In the genomic region with DNA sequence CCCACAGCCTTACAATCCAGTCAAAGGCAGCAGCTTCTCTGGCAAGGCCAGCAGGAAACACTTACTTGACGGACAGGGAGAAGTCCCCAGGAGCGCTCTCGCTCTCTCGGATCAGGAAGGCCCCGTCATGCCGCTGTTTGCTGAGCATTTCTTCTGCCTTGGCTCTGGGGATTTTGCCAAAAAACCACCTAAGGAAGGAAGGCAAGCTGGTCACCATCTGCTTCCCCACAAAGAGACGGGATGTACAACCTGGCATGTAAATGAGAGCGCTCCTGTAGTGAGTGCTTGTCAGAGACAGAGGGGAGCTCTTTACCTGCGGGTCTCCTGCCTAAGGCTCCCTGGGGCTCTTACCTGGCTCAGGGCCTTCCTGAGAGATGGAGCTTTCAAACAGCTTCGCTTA, we compare ENCODE assay signal across 9 mouse cellular contexts. TPM values are rescaled to one million over a fixed set of nuclear protein-coding genes. Genes with fewer than 3 reads are reported as not detected.
A peak's percentile ranks its signal among the peaks of the same experiment; 100 is the strongest.
DNase-seq lines count a peak whose midpoint lies in the region; ATAC-seq lines count a peak whose summit lies in the region.
"Had no signal": no experiment of that assay in that cellular context is flagged by ENCODE, and none has a peak within 500 bp of the region (broad histone marks: within the 10 kb centered on the region; RNA-seq: fewer than 3 reads in every experiment).

No protein-coding gene starts in this region.

- peak; percentile 18; the same call in 1 of the 2 replicates for ATAC-seq in forebrain, embryonic 16.5 days
- ATAC-seq in midbrain, embryonic 15.5 days (replicated peaks): no peak
- no peak for ATAC-seq in erythroblast, adult 5-6 weeks (replicated peaks; ENCODE audit: low FRiP score, poor library complexity, severe bottlenecking)
- ATAC-seq: Patski had no signal

- 40% methylated on average over 10 of the region's 10 CpGs for WGBS in forebrain, embryonic 16.5 days
- 54% methylated on average over 10 of the region's 10 CpGs for WGBS in midbrain, embryonic 15.5 days

- H3K9me3 ChIP-seq in forebrain, embryonic 16.5 days (ENCODE audit: control insufficient read depth, low read length): no peaks in the 10 kb centered on the region
- H3K9me3 ChIP-seq in midbrain, embryonic 15.5 days: no peaks in the 10 kb centered on the region

- peaks cover 13% of the 10 kb centered on the region for H3K4me1 ChIP-seq in forebrain, embryonic 16.5 days (replicated peaks; ENCODE audit: control insufficient read depth, insufficient read depth, low read length)
- H3K4me1 ChIP-seq in midbrain, embryonic 15.5 days: no peaks in the 10 kb centered on the region

- peak overlapping the region; percentile 71 for H3K27ac ChIP-seq in forebrain, embryonic 16.5 days (ENCODE audit: low read length)
- H3K27ac ChIP-seq in midbrain, embryonic 15.5 days: peak overlapping the region; percentile 51

- H3K36me3 ChIP-seq in forebrain, embryonic 16.5 days (ENCODE audit: control insufficient read depth, insufficient read depth): peaks cover 8% of the 10 kb centered on the region; the same call in 1 of the 2 replicates
- peaks cover 6% of the 10 kb centered on the region for H3K36me3 ChIP-seq in midbrain, embryonic 15.5 days (replicated peaks)

- DNase-seq in layer of hippocampus, adult 18-20 months (ENCODE audit: low spot score in 2 of 2): peak; percentile 37 to 61
- DNase-seq in layer of hippocampus, postnatal 25 days (ENCODE audit: extremely low spot score in 1 of 2, low spot score in 1 of 2): no peak
- peak; percentile 91 for DNase-seq in cerebellum, adult 8-10 months
- no peak for DNase-seq in urinary bladder, postnatal 10 days (ENCODE audit: low spot score)
- DNase-seq: thymus, postnatal 36 days had no signal

- H3K27me3 ChIP-seq in forebrain, embryonic 16.5 days (replicated peaks; ENCODE audit: control insufficient read depth, insufficient read depth, low read length): no peaks in the 10 kb centered on the region
- H3K27me3 ChIP-seq in midbrain, embryonic 15.5 days (replicated peaks): no peaks in the 10 kb centered on the region
- H3K27me3 ChIP-seq: Patski had no signal

- no peak overlapping the region for H3K4me3 ChIP-seq in forebrain, embryonic 16.5 days (replicated peaks; ENCODE audit: low read length)
- H3K4me3 ChIP-seq in midbrain, embryonic 15.5 days: no peak overlapping the region

- no peak overlapping the region for H3K9ac ChIP-seq in forebrain, embryonic 16.5 days (replicated peaks; ENCODE audit: low read depth, low read length)
- H3K9ac ChIP-seq in midbrain, embryonic 15.5 days: no peak overlapping the region

- H3K4me2 ChIP-seq in forebrain, embryonic 16.5 days (ENCODE audit: low read length): no peak overlapping the region
- H3K4me2 ChIP-seq in midbrain, embryonic 15.5 days: no peak overlapping the region

RNA-seq across cellular contexts. Expression of gene Slc25a19, which starts 21.6 kb away (rescaled TPM):
- 10 to 100 TPM; 59.2 to 61.9 TPM for total RNA-seq in layer of hippocampus, adult 18-20 months (2021)
- total RNA-seq in layer of hippocampus, postnatal 25 days (2021): 10 to 100 TPM; 56.2 to 61.6 TPM
- 57.2 and 63.0 TPM in 2 replicates for polyA plus RNA-seq in forebrain, embryonic 16.5 days (2015; fragmentation: Nextera tagmentation; extraction: Ambion mirVana)
- polyA plus RNA-seq in midbrain, embryonic 15.5 days (2015; fragmentation: Nextera tagmentation; extraction: Ambion mirVana): 43.5 and 44.5 TPM in 2 replicates
- 1.7 and 5.0 TPM in 2 replicates for total RNA-seq in erythroblast, adult 5-6 weeks (2015; ENCODE audit: low replicate concordance)
- 7.4 and 22.4 TPM in 2 replicates for total RNA-seq in erythroblast, adult 5-6 weeks (2017; ENCODE audit: low replicate concordance)

RNA-seq across cellular contexts. Expression of gene Mif4gd, which starts 36.9 kb away (rescaled TPM):
- 10 to 100 TPM; 18.9 to 19.4 TPM for total RNA-seq in layer of hippocampus, adult 18-20 months (2021)
- total RNA-seq in layer of hippocampus, postnatal 25 days (2021): 10 to 100 TPM; 21.7 to 23.7 TPM
- polyA plus RNA-seq in forebrain, embryonic 16.5 days (2015; fragmentation: Nextera tagmentation; extraction: Ambion mirVana): 9.8 and 12.9 TPM in 2 replicates
- 11.2 and 12.9 TPM in 2 replicates for polyA plus RNA-seq in midbrain, embryonic 15.5 days (2015; fragmentation: Nextera tagmentation; extraction: Ambion mirVana)
- 13.0 and 26.1 TPM in 2 replicates for total RNA-seq in erythroblast, adult 5-6 weeks (2015; ENCODE audit: low replicate concordance)
- 10.3 and 11.9 TPM in 2 replicates for total RNA-seq in erythroblast, adult 5-6 weeks (2017; ENCODE audit: low replicate concordance)

RNA-seq across cellular contexts. Expression of gene Gga3, which starts 45.9 kb away (rescaled TPM):
- 10 to 100 TPM; 68.6 to 73.5 TPM for total RNA-seq in layer of hippocampus, adult 18-20 months (2021)
- 10 to 100 TPM; 60.0 to 75.4 TPM for total RNA-seq in layer of hippocampus, postnatal 25 days (2021)
- 32.5 and 37.4 TPM in 2 replicates for polyA plus RNA-seq in forebrain, embryonic 16.5 days (2015; fragmentation: Nextera tagmentation; extraction: Ambion mirVana)
- 37.5 and 38.1 TPM in 2 replicates for polyA plus RNA-seq in midbrain, embryonic 15.5 days (2015; fragmentation: Nextera tagmentation; extraction: Ambion mirVana)
- 7.9 and 12.3 TPM in 2 replicates for total RNA-seq in erythroblast, adult 5-6 weeks (2015; ENCODE audit: low replicate concordance)
- total RNA-seq in erythroblast, adult 5-6 weeks (2017; ENCODE audit: low replicate concordance): 12.8 and 18.4 TPM in 2 replicates

RNA-seq across cellular contexts. Expression of gene Mrps7, which starts 46.0 kb away (rescaled TPM):
- total RNA-seq in layer of hippocampus, adult 18-20 months (2021): 10 to 100 TPM; 49.0 to 50.1 TPM
- total RNA-seq in layer of hippocampus, postnatal 25 days (2021): 10 to 100 TPM; 49.6 to 59.0 TPM
- 68.0 and 76.5 TPM in 2 replicates for polyA plus RNA-seq in forebrain, embryonic 16.5 days (2015; fragmentation: Nextera tagmentation; extraction: Ambion mirVana)
- 70.0 and 74.3 TPM in 2 replicates for polyA plus RNA-seq in midbrain, embryonic 15.5 days (2015; fragmentation: Nextera tagmentation; extraction: Ambion mirVana)
- total RNA-seq in erythroblast, adult 5-6 weeks (2015; ENCODE audit: low replicate concordance): 4.8 and 14.2 TPM in 2 replicates
- total RNA-seq in erythroblast, adult 5-6 weeks (2017; ENCODE audit: low replicate concordance): 6.4 and 13.0 TPM in 2 replicates

RNA-seq across cellular contexts. Expression of gene Grb2, which starts 58.7 kb away (rescaled TPM):
- 100 to 1,000 TPM; 184 to 203 TPM for total RNA-seq in layer of hippocampus, adult 18-20 months (2021)
- total RNA-seq in layer of hippocampus, postnatal 25 days (2021): 100 to 1,000 TPM; 188 to 210 TPM
- 188 and 194 TPM in 2 replicates for polyA plus RNA-seq in forebrain, embryonic 16.5 days (2015; fragmentation: Nextera tagmentation; extraction: Ambion mirVana)
- 173 and 176 TPM in 2 replicates for polyA plus RNA-seq in midbrain, embryonic 15.5 days (2015; fragmentation: Nextera tagmentation; extraction: Ambion mirVana)
- total RNA-seq in erythroblast, adult 5-6 weeks (2015; ENCODE audit: low replicate concordance): 27.4 and 34.4 TPM in 2 replicates
- 12.0 and 21.9 TPM in 2 replicates for total RNA-seq in erythroblast, adult 5-6 weeks (2017; ENCODE audit: low replicate concordance)

Comparison
In these comparisons a context has a peak if more than half of its experiments do, and no peak if none do; other contexts are left out.
1. DNase-seq: peak in layer of hippocampus, adult 18-20 months (2 of 2) and cerebellum, adult 8-10 months (single experiment); none in layer of hippocampus, postnatal 25 days (0 of 2) and urinary bladder, postnatal 10 days (single experiment).